Mouse (Mus musculus): ENCODE results near the gene Fpgs. TPM values are rescaled to one million over a fixed set of nuclear protein-coding genes. Genes with fewer than 3 reads are reported as not detected.

Gene Fpgs
- polyA plus RNA-seq, 1 experiment = 26.0 TPM

DNA sequence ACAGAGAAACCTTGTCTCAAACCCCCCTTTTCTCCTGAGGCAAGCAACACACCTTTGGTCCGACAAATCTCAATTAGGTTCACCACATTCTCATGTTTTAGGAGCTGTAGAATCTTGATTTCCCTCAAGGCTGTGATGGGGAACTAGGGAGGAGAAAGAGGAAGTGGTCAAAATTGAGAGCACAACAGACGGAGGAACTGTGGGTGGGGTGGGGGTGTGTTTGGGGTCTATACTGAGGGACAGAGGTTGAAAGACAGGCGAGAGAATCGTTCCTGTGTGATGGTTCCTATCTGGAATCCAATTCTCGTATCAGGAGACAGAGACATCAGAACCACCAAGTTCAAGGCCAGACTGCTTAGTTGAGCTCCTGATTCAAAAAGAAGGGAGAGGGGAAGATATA, 6.5 kb upstream of the Fpgs start:
- no peak overlapping the region for H3K27ac ChIP-seq (ENCODE audit: insufficient read depth, low read depth, low read length)
- H3K36me3 ChIP-seq (ENCODE audit: control insufficient read depth, insufficient read depth, low read length) = peaks cover 47% of the 10 kb centered on the region
- peaks cover 16% of the 10 kb centered on the region; the same call in 1 of the 2 replicates for H3K4me1 ChIP-seq (ENCODE audit: control insufficient read depth, insufficient read depth, insufficient read length, low read length)
- H3K4me3 ChIP-seq (ENCODE audit: low read depth, low read length) = no peak overlapping the region
- TF ChIP-seq POLR2A (IDR thresholded peaks at IDR 0.05; ENCODE audit: low read depth, low read length) (no peak), CTCF (IDR thresholded peaks at IDR 0.05; ENCODE audit: extremely low read depth, insufficient read length, insufficient replicate concordance, low read depth, low read length) (no peak)
- H3K27me3 ChIP-seq (ENCODE audit: control insufficient read depth, insufficient read depth, low read length) = no peaks in the 10 kb centered on the region
- 77% methylated on average over 5 of the region's 5 CpGs for WGBS

DNA sequence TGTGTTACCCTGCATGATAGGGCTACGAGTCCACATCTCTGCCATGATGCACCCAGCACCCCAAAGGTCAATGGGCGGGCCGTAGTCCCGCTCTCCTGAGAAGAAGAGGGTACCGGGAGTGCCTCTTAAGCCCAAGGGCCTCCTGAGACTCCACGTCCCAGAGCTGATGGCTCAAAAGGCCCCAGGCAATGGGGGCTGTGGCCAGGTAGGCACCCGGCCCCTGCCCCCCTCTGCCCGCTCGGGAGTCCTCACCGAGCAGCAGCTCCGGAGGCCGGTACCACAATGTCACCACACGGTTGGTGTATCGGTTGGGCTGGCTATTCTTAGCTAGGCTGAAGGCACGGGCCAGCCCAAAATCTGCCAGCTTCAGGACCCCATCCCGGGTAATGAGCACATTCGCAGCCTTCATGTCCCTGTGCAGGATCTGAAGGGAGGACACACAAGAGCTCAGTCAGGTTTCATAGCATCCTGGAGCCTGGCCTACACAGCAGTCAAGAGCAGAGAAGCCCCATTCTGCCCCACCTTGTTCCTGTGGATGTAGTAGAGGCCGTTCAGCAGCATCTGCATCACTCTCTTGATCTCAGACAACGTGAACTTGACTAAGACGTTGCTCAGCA, 5.7 kb upstream of the Fpgs start:
- TF ChIP-seq POLR2A (IDR thresholded peaks at IDR 0.05; ENCODE audit: low read depth, low read length) (no peak), CTCF (IDR thresholded peaks at IDR 0.05; ENCODE audit: extremely low read depth, insufficient read length, insufficient replicate concordance, low read depth, low read length) (no peak)
- no peaks in the 10 kb centered on the region for H3K27me3 ChIP-seq (ENCODE audit: control insufficient read depth, insufficient read depth, low read length)
- H3K27ac ChIP-seq (ENCODE audit: insufficient read depth, low read depth, low read length) = no peak overlapping the region
- peaks cover 13% of the 10 kb centered on the region; the same call in 1 of the 2 replicates for H3K4me1 ChIP-seq (ENCODE audit: control insufficient read depth, insufficient read depth, insufficient read length, low read length)
- H3K36me3 ChIP-seq (ENCODE audit: control insufficient read depth, insufficient read depth, low read length) = peaks cover 54% of the 10 kb centered on the region
- WGBS = 88% methylated on average over 20 of the region's 20 CpGs
- H3K4me3 ChIP-seq (ENCODE audit: low read depth, low read length) = no peak overlapping the region

DNA sequence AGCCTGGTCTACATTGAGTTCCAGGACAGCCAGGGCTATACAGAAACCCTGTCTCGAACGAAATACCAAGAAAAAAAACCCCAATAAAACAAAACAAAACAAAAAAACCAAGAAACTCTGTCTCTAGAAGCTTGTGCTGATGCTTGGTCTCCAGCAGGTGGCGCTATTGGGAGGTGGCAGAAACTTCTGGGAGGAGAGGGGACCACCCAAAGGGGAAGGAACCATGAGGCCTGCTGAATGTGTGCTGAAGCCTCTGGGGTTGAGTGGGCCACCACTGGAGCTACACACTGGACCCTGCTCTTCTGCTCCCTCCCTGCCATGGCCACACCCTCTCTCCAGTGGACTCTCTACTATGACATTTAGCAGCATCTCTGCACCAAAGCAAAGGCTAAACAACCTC, 4.7 kb upstream of the Fpgs start:
- Histone ChIP-seq H3K36me3 (ENCODE audit: control insufficient read depth, insufficient read depth, low read length) (peaks cover 55% of the 10 kb centered on the region), H3K27ac (ENCODE audit: insufficient read depth, low read depth, low read length) (no peak overlapping the region), H3K27me3 (ENCODE audit: control insufficient read depth, insufficient read depth, low read length) (no peaks in the 10 kb centered on the region), H3K4me1 (ENCODE audit: control insufficient read depth, insufficient read depth, insufficient read length, low read length) (peaks cover 11% of the 10 kb centered on the region; the same call in 1 of the 2 replicates), H3K4me3 (ENCODE audit: low read depth, low read length) (no peak overlapping the region)
- TF ChIP-seq CTCF (IDR thresholded peaks at IDR 0.05; ENCODE audit: extremely low read depth, insufficient read length, insufficient replicate concordance, low read depth, low read length) (peak; percentile 91), POLR2A (IDR thresholded peaks at IDR 0.05; ENCODE audit: low read depth, low read length) (no peak)
- WGBS = 22% methylated on average over 3 of the region's 3 CpGs

DNA sequence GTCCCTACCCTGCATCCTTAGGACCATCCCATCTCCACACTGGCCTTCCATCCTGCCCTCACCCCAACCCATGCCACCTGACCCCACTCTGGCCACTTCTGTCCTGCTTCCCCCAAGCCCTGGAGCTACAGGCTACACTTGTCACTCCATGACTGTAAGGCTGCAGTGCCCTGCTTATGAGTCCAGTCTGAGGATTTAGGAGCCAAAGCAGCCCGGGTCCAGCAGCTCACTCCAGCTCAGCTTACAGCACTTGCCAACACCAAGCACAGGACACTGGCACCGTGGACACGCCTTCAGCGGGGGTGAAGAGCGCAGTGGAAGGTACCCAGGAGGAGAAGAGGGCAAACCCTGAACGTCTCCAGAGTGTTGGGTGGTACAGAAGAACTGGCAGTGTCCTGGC, 3.0 kb upstream of the Fpgs start:
- TF ChIP-seq POLR2A (IDR thresholded peaks at IDR 0.05; ENCODE audit: low read depth, low read length) = no peak
- no peak for TF ChIP-seq CTCF (IDR thresholded peaks at IDR 0.05; ENCODE audit: extremely low read depth, insufficient read length, insufficient replicate concordance, low read depth, low read length)
- peaks cover 55% of the 10 kb centered on the region for H3K36me3 ChIP-seq (ENCODE audit: control insufficient read depth, insufficient read depth, low read length)
- no peak overlapping the region for H3K4me3 ChIP-seq (ENCODE audit: low read depth, low read length)
- H3K4me1 ChIP-seq (ENCODE audit: control insufficient read depth, insufficient read depth, insufficient read length, low read length) = peaks cover 15% of the 10 kb centered on the region; the same call in 1 of the 2 replicates
- no peak overlapping the region for H3K27ac ChIP-seq (ENCODE audit: insufficient read depth, low read depth, low read length)
- WGBS = 86% methylated on average over 6 of the region's 6 CpGs
- H3K27me3 ChIP-seq (ENCODE audit: control insufficient read depth, insufficient read depth, low read length) = no peaks in the 10 kb centered on the region

DNA sequence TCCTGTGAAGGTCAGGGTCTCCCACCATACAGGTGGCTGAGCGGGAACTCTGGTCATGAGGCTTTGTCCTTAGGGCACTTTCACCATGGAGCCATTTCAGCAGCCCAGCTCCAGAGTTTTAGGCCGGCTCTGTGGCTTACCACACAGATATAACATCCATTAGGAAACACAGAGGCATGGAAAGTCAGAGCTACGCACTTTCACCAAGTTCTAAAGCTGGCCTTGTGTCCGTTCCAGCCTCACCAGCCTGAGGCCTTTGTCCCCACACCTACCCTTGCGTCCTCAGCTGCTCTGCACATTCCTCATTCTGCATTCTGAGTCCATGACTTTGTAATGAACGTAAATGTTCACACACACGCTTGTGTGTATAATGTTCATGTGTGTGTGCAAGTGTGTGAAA, 1.1 kb upstream of the Fpgs start:
- no peak for TF ChIP-seq CTCF (IDR thresholded peaks at IDR 0.05; ENCODE audit: extremely low read depth, insufficient read length, insufficient replicate concordance, low read depth, low read length)
- TF ChIP-seq POLR2A (IDR thresholded peaks at IDR 0.05; ENCODE audit: low read depth, low read length) = no peak
- 91% methylated on average over 7 of the region's 7 CpGs for WGBS
- Histone ChIP-seq H3K4me1 (ENCODE audit: control insufficient read depth, insufficient read depth, insufficient read length, low read length) (peaks cover 15% of the 10 kb centered on the region; the same call in 1 of the 2 replicates), H3K36me3 (ENCODE audit: control insufficient read depth, insufficient read depth, low read length) (peaks cover 46% of the 10 kb centered on the region), H3K27me3 (ENCODE audit: control insufficient read depth, insufficient read depth, low read length) (no peaks in the 10 kb centered on the region), H3K27ac (ENCODE audit: insufficient read depth, low read depth, low read length) (no peak overlapping the region), H3K4me3 (ENCODE audit: low read depth, low read length) (no peak overlapping the region)

DNA sequence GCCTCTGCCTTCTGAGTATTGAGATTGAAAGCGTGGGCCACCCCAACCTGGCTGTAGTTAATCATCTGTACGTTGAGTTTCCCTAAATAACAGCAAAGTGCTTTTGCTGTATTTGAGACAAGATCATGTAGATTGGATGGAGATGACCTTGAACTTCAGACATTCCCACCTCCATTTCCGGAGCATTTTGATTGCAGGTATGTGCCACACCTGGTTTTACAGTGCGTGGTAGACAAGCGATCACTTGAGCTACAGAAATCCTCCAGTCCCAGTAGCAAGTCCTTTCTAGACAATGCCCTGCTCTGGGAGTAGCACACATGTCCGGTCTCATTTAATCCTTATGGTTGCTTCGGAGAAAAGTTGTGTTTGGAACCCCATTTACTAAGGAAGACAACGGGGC, 899 bp downstream of the Fpgs start:
- Histone ChIP-seq H3K27me3 (ENCODE audit: control insufficient read depth, insufficient read depth, low read length) (no peaks in the 10 kb centered on the region), H3K27ac (ENCODE audit: insufficient read depth, low read depth, low read length) (0 out of 2 replicates have a peak overlapping the region, but pooled peaks have one; percentile 4), H3K4me1 (ENCODE audit: control insufficient read depth, insufficient read depth, insufficient read length, low read length) (peaks cover 15% of the 10 kb centered on the region; the same call in 1 of the 2 replicates), H3K4me3 (ENCODE audit: low read depth, low read length) (no peak overlapping the region), H3K36me3 (ENCODE audit: control insufficient read depth, insufficient read depth, low read length) (peaks cover 29% of the 10 kb centered on the region)
- TF ChIP-seq POLR2A (IDR thresholded peaks at IDR 0.05; ENCODE audit: low read depth, low read length) = no peak
- WGBS = 50% methylated on average over 8 of the region's 8 CpGs

DNA sequence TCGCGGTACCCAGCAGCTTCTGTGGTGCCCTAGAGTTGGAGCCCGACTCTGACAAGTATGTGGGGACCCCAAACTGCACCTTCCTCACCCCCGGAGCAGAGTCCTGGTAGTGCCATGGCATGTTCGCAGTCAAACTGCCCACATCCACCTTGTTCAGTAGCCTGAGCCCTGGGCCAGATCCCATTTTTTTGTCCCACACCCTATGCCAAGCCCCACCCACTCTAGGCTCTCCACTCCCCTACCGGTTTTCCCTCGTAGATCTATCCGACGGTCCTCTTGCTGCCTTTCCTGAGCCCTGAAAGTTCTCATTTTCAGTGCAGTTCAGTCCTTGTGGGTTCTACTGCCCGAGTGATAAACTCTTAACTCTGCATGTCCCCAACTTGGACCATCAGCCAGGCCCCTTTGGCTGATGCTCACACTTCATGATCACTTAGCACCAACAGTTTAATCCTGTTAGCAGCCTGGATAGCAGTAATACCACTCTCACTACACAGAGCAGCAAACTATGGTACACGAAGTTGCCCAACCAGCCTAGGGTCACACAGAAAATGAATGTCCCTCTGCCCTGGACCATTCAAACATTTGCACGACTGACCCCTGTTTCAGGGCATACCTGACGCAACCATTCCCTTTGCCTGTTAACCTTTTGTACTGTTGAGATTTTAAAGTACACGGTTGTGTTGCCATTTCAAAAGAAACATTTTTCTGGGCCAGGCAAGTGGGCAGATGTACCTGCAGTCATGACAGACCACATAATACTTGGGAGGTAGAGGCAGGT, 2.8 kb downstream of the Fpgs start:
- Histone ChIP-seq H3K27ac (ENCODE audit: insufficient read depth, low read depth, low read length) (no peak overlapping the region), H3K36me3 (ENCODE audit: control insufficient read depth, insufficient read depth, low read length) (peaks cover 13% of the 10 kb centered on the region), H3K4me3 (ENCODE audit: low read depth, low read length) (no peak overlapping the region), H3K4me1 (ENCODE audit: control insufficient read depth, insufficient read depth, insufficient read length, low read length) (peaks cover 15% of the 10 kb centered on the region; the same call in 1 of the 2 replicates), H3K27me3 (ENCODE audit: control insufficient read depth, insufficient read depth, low read length) (no peaks in the 10 kb centered on the region)
- 89% methylated on average over 14 of the region's 14 CpGs for WGBS
- no peak for TF ChIP-seq POLR2A (IDR thresholded peaks at IDR 0.05; ENCODE audit: low read depth, low read length)
- TF ChIP-seq CTCF (IDR thresholded peaks at IDR 0.05; ENCODE audit: extremely low read depth, insufficient read length, insufficient replicate concordance, low read depth, low read length) = no peak

All from small intestine, adult 2 months (tissue).